Mouse (Mus musculus) liver, embryonic 13.5 days (tissue): Measurements from ENCODE around the gene Hspb11. TPM values are rescaled to one million over a fixed set of nuclear protein-coding genes. Genes with fewer than 3 reads are reported as not detected.

Experiments
- ATAC-seq: fragments of 200-750 bp; cut with Nextera tagmentation; 2 replicates; pipeline ENCODE4 v1.8.0; 2017; ENCODE audit warnings: low read depth, mild to moderate bottlenecking, moderate number of reproducible peaks, moderate library complexity
- DNase-seq: peaks from one replicate; pipeline ENCODE4 v3.0.0; 2022
- H3K27ac ChIP-seq: fragments of 300-500 bp; sonication (generic); 2 replicates; pipeline ENCODE4 v1.5.1; 2015; ENCODE audit warnings: moderate library complexity, mild to moderate bottlenecking, inconsistent platforms
- H3K27me3 ChIP-seq: fragments of 300-500 bp; sonication (generic); 2 replicates; pipeline ENCODE4 v1.6.1; 2015; ENCODE audit warnings: mild to moderate bottlenecking, inconsistent platforms
- H3K36me3 ChIP-seq: fragments of 300-500 bp; sonication (generic); 2 replicates; pipeline ENCODE4 v1.6.1; 2015; ENCODE audit warnings: mild to moderate bottlenecking, inconsistent platforms
- H3K4me1 ChIP-seq: fragments of 300-500 bp; sonication (generic); replicated peaks from 2 replicates; pipeline ENCODE4 v1.6.1; 2015; ENCODE audit warnings: inconsistent platforms
- H3K4me2 ChIP-seq: fragments of 300-500 bp; sonication (generic); 2 replicates; pipeline ENCODE4 v1.6.1; 2015; ENCODE audit warnings: inconsistent platforms, mild to moderate bottlenecking, moderate library complexity
- H3K4me3 ChIP-seq: fragments of 300-500 bp; sonication (generic); replicated peaks from 2 replicates; pipeline ENCODE4 v1.5.1; 2015; ENCODE audit warnings: mild to moderate bottlenecking, inconsistent platforms
- H3K9ac ChIP-seq: fragments of 300-500 bp; sonication (generic); 2 replicates; pipeline ENCODE4 v1.6.1; 2015; ENCODE audit warnings: mild to moderate bottlenecking, inconsistent platforms
- H3K9me3 ChIP-seq: fragments of 300-500 bp; sonication (generic); replicated peaks from 2 replicates; pipeline ENCODE4 v1.6.1; 2016; ENCODE audit warnings: inconsistent platforms
- WGBS: fragments of 180-500 bp; shearing (Covaris S2); methylation state at CpG from one replicate; pipeline ENCODE4 v1.1.7; 2015; ENCODE audit not compliant: insufficient replicate concordance; 5-methylcytosine and 5-hydroxymethylcytosine counted together
- polyA plus RNA-seq: library from polyadenylated mRNA; unstranded; fragments of >200 nt; fragmentation: Nextera tagmentation; extraction: Ambion mirVana; gene quantifications from 2 replicates; pipeline ENCODE4 v1.2.1, GENCODE M21; 2015

Gene Hspb11
- polyA plus RNA-seq, 1 experiment from 2014 or later: 9.2 TPM

GRCm38 (mm10) chr4:107321041-107321440, 67.6 kb downstream of the Hspb11 start:
- DNase-seq: no peak
- no peaks in the 10 kb centered on the region; the same call in 1 of the 2 replicates for H3K4me1 ChIP-seq
- 76% methylated on average over 2 of the region's 2 CpGs for WGBS
- peaks cover 39% of the 10 kb centered on the region for H3K36me3 ChIP-seq
- H3K4me2 ChIP-seq: no peak overlapping the region
- H3K27ac ChIP-seq: no peak overlapping the region
- H3K9me3 ChIP-seq: no peaks in the 10 kb centered on the region
- ATAC-seq: no peak
- H3K9ac ChIP-seq: no peak overlapping the region
- no peak overlapping the region for H3K4me3 ChIP-seq
- no peaks in the 10 kb centered on the region for H3K27me3 ChIP-seq

- H3K36me3 ChIP-seq: peaks cover 34% of the 10 kb centered on the region
Measured at GRCm38 (mm10) chr4:107323113-107323512, 69.7 kb downstream of the Hspb11 start.

GRCm38 (mm10) chr4:107328530-107328929, 75.1 kb downstream of the Hspb11 start:
- Histone ChIP-seq H3K9ac (no peak overlapping the region), H3K9me3 (no peaks in the 10 kb centered on the region), H3K27ac (no peak overlapping the region), H3K27me3 (no peaks in the 10 kb centered on the region), H3K36me3 (peaks cover 12% of the 10 kb centered on the region), H3K4me2 (no peak overlapping the region), H3K4me3 (no peak overlapping the region), H3K4me1 (no peaks in the 10 kb centered on the region)
- DNase-seq: no peak
- no peak for ATAC-seq
- 83% methylated on average over 8 of the region's 8 CpGs for WGBS

More at GRCm38 (mm10) chr4:107323113-107323512, 69.7 kb downstream of the Hspb11 start:
- 64% methylated on average over 2 of the region's 2 CpGs for WGBS
- DNase-seq (no peak), ATAC-seq (no peak)
- no peaks in the 10 kb centered on the region for H3K9me3 ChIP-seq
- H3K9ac ChIP-seq: no peak overlapping the region
- no peaks in the 10 kb centered on the region for H3K27me3 ChIP-seq
- no peak overlapping the region for H3K27ac ChIP-seq
- H3K4me2 ChIP-seq: no peak overlapping the region
- no peaks in the 10 kb centered on the region; the same call in 1 of the 2 replicates for H3K4me1 ChIP-seq
- H3K4me3 ChIP-seq: no peak overlapping the region

Other genes with a start within 250 kb of the Hspb11 start
- 64.6 and 71.1 TPM in 2 replicates for gene Mrpl37, start 186.7 kb upstream of the Hspb11 start, polyA plus RNA-seq
- gene Cyb5rl, start 186.6 kb upstream of the Hspb11 start, polyA plus RNA-seq: 2.6 and 2.8 TPM in 2 replicates
- gene Cdcp2, start 156.7 kb upstream of the Hspb11 start, polyA plus RNA-seq: not detected in 2 replicates
- 150 and 179 TPM in 2 replicates for gene Tmem59, start 75.2 kb upstream of the Hspb11 start, polyA plus RNA-seq
- gene Tceanc2, start 74.5 kb upstream of the Hspb11 start, polyA plus RNA-seq: 12.7 and 16.9 TPM in 2 replicates
- not detected in 2 replicates for gene Ldlrad1, start 44.4 kb upstream of the Hspb11 start, polyA plus RNA-seq
- 16.8 and 18.1 TPM in 2 replicates for gene Lrrc42, start 61 bp upstream of the Hspb11 start, polyA plus RNA-seq
- not detected in 2 replicates for gene Dio1, start 53.6 kb downstream of the Hspb11 start, polyA plus RNA-seq
- gene Yipf1, start 60.8 kb downstream of the Hspb11 start, polyA plus RNA-seq: 28.1 and 28.7 TPM in 2 replicates
- gene Ndc1, start 114.2 kb downstream of the Hspb11 start, polyA plus RNA-seq: 18.5 and 24.0 TPM in 2 replicates
- 0.34 and 0.69 TPM in 2 replicates for gene Glis1, start 181.0 kb downstream of the Hspb11 start, polyA plus RNA-seq